Mouse (Mus musculus): ENCODE measurements around the gene Syngr4. TPM values are rescaled to one million over a fixed set of nuclear protein-coding genes. Genes with fewer than 3 reads are reported as not detected.
"Not testable (repeated sequence)": the region's sequence is repeated elsewhere in the genome, so short reads cannot be mapped to it uniquely, and the experiment has no call there.

Gene Syngr4
- total and polyA plus RNA-seq, 3 experiments: not detected

DNA sequence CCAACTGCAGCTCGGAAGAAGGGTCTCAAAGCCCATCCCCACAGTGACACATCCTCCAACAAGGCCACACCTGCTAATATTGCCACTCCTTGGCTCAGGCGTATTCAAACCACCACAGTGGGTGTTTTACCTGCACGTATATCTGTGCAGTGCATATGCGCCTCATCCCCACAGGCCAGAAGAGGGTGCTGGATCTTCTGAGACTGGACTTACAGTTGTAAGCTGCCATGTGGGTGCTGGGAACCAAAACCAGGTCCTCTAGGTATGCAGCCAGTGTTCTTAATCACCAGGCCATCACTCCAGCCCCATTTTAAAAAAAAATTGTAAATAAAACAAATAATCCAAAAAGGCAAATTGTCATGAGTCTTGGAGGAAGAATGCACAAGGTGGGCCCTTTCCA, 16.0 kb downstream of the Syngr4 start:
- H3K4me2 ChIP-seq (ENCODE audit: insufficient read depth, low read depth, poor library complexity, severe bottlenecking): no peak overlapping the region
- no peak overlapping the region for H3K9ac ChIP-seq (ENCODE audit: insufficient read depth, low read depth)
- no peaks in the 10 kb centered on the region for H3K27me3 ChIP-seq (replicated peaks)
- no peaks in the 10 kb centered on the region for H3K79me2 ChIP-seq (replicated peaks; ENCODE audit: control insufficient read depth, extremely low read depth, insufficient read depth, poor library complexity, severe bottlenecking)
- H3K36me3 ChIP-seq (replicated peaks in 1 of 2; ENCODE audit: control insufficient read depth in 1 of 2, insufficient read depth in 1 of 2, low read length in 1 of 2): peaks cover 60 to 86% of the 10 kb centered on the region in 2 experiments
- TF ChIP-seq MAFK (IDR thresholded peaks at IDR 0.05; ENCODE audit: insufficient replicate concordance, low read length): no peak
- TF ChIP-seq UBTF (IDR thresholded peaks at IDR 0.05; ENCODE audit: low read depth, low read length): no peak
- no peak for TF ChIP-seq BHLHE40 (IDR thresholded peaks at IDR 0.05; ENCODE audit: low read depth, low read length)
- no peak for TF ChIP-seq ELF1 (IDR thresholded peaks at IDR 0.05; ENCODE audit: low read depth, low read length)
- no peak for TF ChIP-seq MAX (IDR thresholded peaks at IDR 0.05; ENCODE audit: low read length)
- TF ChIP-seq ZNF384 (IDR thresholded peaks at IDR 0.05; ENCODE audit: low read depth, low read length): no peak
- no peak for TF ChIP-seq CHD1 (IDR thresholded peaks at IDR 0.05; ENCODE audit: low read depth, low read length)
- TF ChIP-seq SMC3 (IDR thresholded peaks at IDR 0.05; ENCODE audit: low read depth, low read length): no peak
- no peak for TF ChIP-seq RAD21 (IDR thresholded peaks at IDR 0.05; ENCODE audit: low read depth, low read length)
- dilution Hi-C loops (cut with MboI; ENCODE audit: extremely low pct_ligation_motif_present, extremely low pct_unique_long_range_greater_than_20kb, low sequenced_read_pairs) (no loop called here), in situ Hi-C loops (cut with MboI; ENCODE audit: low pct_ligation_motif_present, low pct_unique_long_range_greater_than_20kb, low sequenced_read_pairs) (no loop called here)
- H3K27ac ChIP-seq (ENCODE audit: insufficient read depth, low read depth): no peak overlapping the region
- H3K4me3 ChIP-seq (replicated peaks in 1 of 3; ENCODE audit: low read depth in 2 of 3, low read length in 2 of 3, poor library complexity in 1 of 3): no peak overlapping the region
- DNase-seq (ENCODE audit: extremely low read depth): no peak
- H3K4me1 ChIP-seq (ENCODE audit: control insufficient read depth in 1 of 2, insufficient read depth in 2 of 2): peaks cover 4 to 19% of the 10 kb centered on the region in 2 experiments; a peak in 3 of 4 replicates
- peaks cover 4% of the 10 kb centered on the region for H3K9me3 ChIP-seq (replicated peaks; ENCODE audit: low read length)

- H3K4me3 ChIP-seq (replicated peaks in 1 of 3; ENCODE audit: low read depth in 2 of 3, low read length in 2 of 3, poor library complexity in 1 of 3); dilution Hi-C loops (cut with MboI; ENCODE audit: extremely low pct_ligation_motif_present, extremely low pct_unique_long_range_greater_than_20kb, low sequenced_read_pairs); in situ Hi-C loops (cut with MboI; ENCODE audit: low pct_ligation_motif_present, low pct_unique_long_range_greater_than_20kb, low sequenced_read_pairs): not testable (repeated sequence)
Observed at GRCm38 (mm10) chr7:45878278-45878677, 18.2 kb downstream of the Syngr4 start, which contains the start of gene Grin2d. Grin2d (minus strand) TSS chr7:45878378.

GRCm38 (mm10) chr7:45876895-45877294, 19.6 kb downstream of the Syngr4 start:
- DNase-seq (ENCODE audit: extremely low read depth): peak; percentile 60
- Histone ChIP-seq H3K27me3 (replicated peaks) (no peaks in the 10 kb centered on the region), H3K4me1 (ENCODE audit: control insufficient read depth in 1 of 2, insufficient read depth in 2 of 2) (peaks cover 11 to 33% of the 10 kb centered on the region in 2 experiments), H3K9me3 (replicated peaks; ENCODE audit: low read length) (peaks cover 4% of the 10 kb centered on the region), H3K36me3 (replicated peaks in 1 of 2; ENCODE audit: control insufficient read depth in 1 of 2, insufficient read depth in 1 of 2, low read length in 1 of 2) (peaks cover 45 to 65% of the 10 kb centered on the region in 2 experiments), H3K79me2 (replicated peaks; ENCODE audit: control insufficient read depth, extremely low read depth, insufficient read depth, poor library complexity, severe bottlenecking) (peaks cover 24% of the 10 kb centered on the region), H3K4me2 (ENCODE audit: insufficient read depth, low read depth, poor library complexity, severe bottlenecking) (no peak overlapping the region), H3K27ac (ENCODE audit: insufficient read depth, low read depth) (no peak overlapping the region), H3K4me3 (replicated peaks in 1 of 3; ENCODE audit: low read depth in 2 of 3, low read length in 2 of 3, poor library complexity in 1 of 3) (no peak overlapping the region), H3K9ac (ENCODE audit: insufficient read depth, low read depth) (no peak overlapping the region)
- dilution Hi-C loops (cut with MboI; ENCODE audit: extremely low pct_ligation_motif_present, extremely low pct_unique_long_range_greater_than_20kb, low sequenced_read_pairs) (no loop called here), in situ Hi-C loops (cut with MboI; ENCODE audit: low pct_ligation_motif_present, low pct_unique_long_range_greater_than_20kb, low sequenced_read_pairs) (no loop called here)
- no peak for TF ChIP-seq MAZ (IDR thresholded peaks at IDR 0.05; ENCODE audit: low read depth, low read length)
- TF ChIP-seq ELF1 (IDR thresholded peaks at IDR 0.05; ENCODE audit: low read depth, low read length): no peak
- no peak for TF ChIP-seq GABPA (IDR thresholded peaks at IDR 0.05; ENCODE audit: insufficient replicate concordance, low read depth, low read length)
- TF ChIP-seq JUN (IDR thresholded peaks at IDR 0.05; ENCODE audit: insufficient read depth, low read depth, low read length): no peak
- TF ChIP-seq USF2 (conservative IDR thresholded peaks at IDR 0.05; ENCODE audit: low read depth, low read length): no peak
- TF ChIP-seq NRF1 (IDR thresholded peaks at IDR 0.05; ENCODE audit: low read depth, low read length): no peak
- TF ChIP-seq USF1 (IDR thresholded peaks at IDR 0.05; ENCODE audit: low read depth, low read length): no peak
- TF ChIP-seq CHD2 (IDR thresholded peaks at IDR 0.05; ENCODE audit: low read length): no peak
- TF ChIP-seq KAT2A (IDR thresholded peaks at IDR 0.05; ENCODE audit: insufficient replicate concordance, low read length): no peak
- TF ChIP-seq E2F4 (IDR thresholded peaks at IDR 0.05; ENCODE audit: insufficient replicate concordance, low read depth, low read length): no peak
- no peak for TF ChIP-seq JUND (conservative IDR thresholded peaks at IDR 0.05; ENCODE audit: low read depth, low read length)
- TF ChIP-seq ETS1 (conservative IDR thresholded peaks at IDR 0.05; ENCODE audit: low read depth, low read length): peak; percentile 45; the same call in 1 of the 2 replicates
- TF ChIP-seq POLR2A (IDR thresholded peaks at IDR 0.05; ENCODE audit: low read depth, low read length): no peak
- TF ChIP-seq RAD21 (IDR thresholded peaks at IDR 0.05; ENCODE audit: low read depth, low read length): no peak
- no peak for TF ChIP-seq SMC3 (IDR thresholded peaks at IDR 0.05; ENCODE audit: low read depth, low read length)
- TF ChIP-seq BHLHE40 (IDR thresholded peaks at IDR 0.05; ENCODE audit: low read depth, low read length): peak; percentile 32; the same call in 1 of the 2 replicates
- no peak for TF ChIP-seq HCFC1 (IDR thresholded peaks at IDR 0.05; ENCODE audit: low read depth, low read length)
- no peak for TF ChIP-seq POLR2AphosphoS2 (IDR thresholded peaks at IDR 0.05; ENCODE audit: low read depth, low read length)
- TF ChIP-seq ZC3H11A (IDR thresholded peaks at IDR 0.05; ENCODE audit: low read depth, low read length): no peak
- no peak for TF ChIP-seq ZKSCAN1 (IDR thresholded peaks at IDR 0.05; ENCODE audit: borderline replicate concordance, low read depth, low read length)

More at GRCm38 (mm10) chr7:45878278-45878677, 18.2 kb downstream of the Syngr4 start, which contains the start of gene Grin2d:
- H3K36me3 ChIP-seq (replicated peaks in 1 of 2; ENCODE audit: control insufficient read depth in 1 of 2, insufficient read depth in 1 of 2, low read length in 1 of 2): peaks cover 57 to 79% of the 10 kb centered on the region in 2 experiments
- H3K9me3 ChIP-seq (replicated peaks; ENCODE audit: low read length); H3K4me2 ChIP-seq (ENCODE audit: insufficient read depth, low read depth, poor library complexity, severe bottlenecking); H3K27ac ChIP-seq (ENCODE audit: insufficient read depth, low read depth); H3K27me3 ChIP-seq (replicated peaks); DNase-seq (ENCODE audit: extremely low read depth); H3K9ac ChIP-seq (ENCODE audit: insufficient read depth, low read depth): not testable (repeated sequence)
- H3K4me1 ChIP-seq (ENCODE audit: control insufficient read depth in 1 of 2, insufficient read depth in 2 of 2): peaks cover 11 to 33% of the 10 kb centered on the region in 2 experiments
- peaks cover 18% of the 10 kb centered on the region for H3K79me2 ChIP-seq (replicated peaks; ENCODE audit: control insufficient read depth, extremely low read depth, insufficient read depth, poor library complexity, severe bottlenecking)

Measured in CH12.LX (cell line).